Mouse (Mus musculus) adrenal gland, adult 18-20 months (tissue): ENCODE results near the gene 4931417E11Rik. TPM values are rescaled to one million over a fixed set of nuclear protein-coding genes. Genes with fewer than 3 reads are reported as not detected.

Source experiments
- DNase-seq, 2 experiments: peaks; one replicate each; pipeline ENCODE4 v3.0.0; 2021 to 2022; ENCODE audit warnings: low spot score in 2 of 2
- long read RNA-seq, 2 experiments: library from polyadenylated mRNA; stranded (forward); transcript quantifications; one replicate each; pipeline ENCODE4 v2.0.0; 2021
- total RNA-seq, 2 experiments: library from RNA; stranded (reverse); gene quantifications; 1 replicate in 1 of 2; 2 replicates in 1 of 2; pipeline ENCODE4 v1.2.3; 2021

4931417E11Rik gene
- total RNA-seq = not detected
- long read RNA-seq, experiment 1 = 0 reads
- long read RNA-seq, experiment 2 = 0 reads

- no peak for DNase-seq
These were observed at the start of gene 4931417E11Rik for GRCm38 (mm10) chr6:73469567-73469966. Gene 4931417E11Rik (minus strand): TSS chr6:73469667.

- peak; percentile 67 to 68 for DNase-seq
These were observed 48.4 kb upstream of the 4931417E11Rik start for GRCm38 (mm10) chr6:73517818-73518396.

GRCm38 (mm10) chr6:73512907-73513306, 43.4 kb upstream of the 4931417E11Rik start:
- DNase-seq = no peak

GRCm38 (mm10) chr6:73499631-73500030, 30.2 kb upstream of the 4931417E11Rik start:
- DNase-seq = no peak

GRCm38 (mm10) chr6:73497321-73497720, 27.9 kb upstream of the 4931417E11Rik start:
- DNase-seq = no peak

- no peak for DNase-seq
These were observed 21.1 kb upstream of the 4931417E11Rik start for GRCm38 (mm10) chr6:73490524-73490923.

- no peak for DNase-seq
These were observed 16.1 kb upstream of the 4931417E11Rik start for GRCm38 (mm10) chr6:73485616-73486015.

GRCm38 (mm10) chr6:73466084-73466483, 3.4 kb downstream of the 4931417E11Rik start:
- DNase-seq = no peak

GRCm38 (mm10) chr6:73462543-73462942, 6.9 kb downstream of the 4931417E11Rik start:
- no peak for DNase-seq

- DNase-seq = no peak
These were observed 35.6 kb downstream of the 4931417E11Rik start for GRCm38 (mm10) chr6:73433912-73434311.

- DNase-seq = no peak
These were observed 40.7 kb downstream of the 4931417E11Rik start for GRCm38 (mm10) chr6:73428618-73429336.

GRCm38 (mm10) chr6:73427273-73427812, 42.1 kb downstream of the 4931417E11Rik start:
- DNase-seq = no peak

Other genes with a start within 250 kb of the 4931417E11Rik start
- under 1 TPM in 1 of 2 experiments, not detected in 1; 0.03 TPM for gene Dnah6, start 248.0 kb downstream of the 4931417E11Rik start, total RNA-seq
- gene Suclg1, start 221.3 kb downstream of the 4931417E11Rik start, total RNA-seq = 100 to 1,000 TPM; 332 to 566 TPM